Mouse (Mus musculus) megakaryocyte, embryonic 14.5 days (primary cell): ENCODE data around the gene Gas6. TPM values are rescaled to one million over a fixed set of nuclear protein-coding genes. Genes with fewer than 3 reads are reported as not detected.

Experiments
- H3K27me3 ChIP-seq: replicated peaks from 2 replicates; pipeline ENCODE3; 2012; ENCODE audit warnings: inconsistent platforms
- H3K36me3 ChIP-seq: replicated peaks from 2 replicates; pipeline ENCODE3; 2012; ENCODE audit warnings: low read length, inconsistent platforms, mixed read lengths
- H3K4me1 ChIP-seq: 2 replicates; pipeline ENCODE4 v1.6.1; 2012; ENCODE audit warnings: inconsistent platforms
- H3K4me3 ChIP-seq: replicated peaks from 2 replicates; pipeline ENCODE3; 2012; ENCODE audit warnings: moderate library complexity, mild to moderate bottlenecking, inconsistent platforms
- H3K9me3 ChIP-seq: 2 replicates; pipeline ENCODE4 v1.6.1; 2012; ENCODE audit warnings: inconsistent platforms
- FLI1 ChIP-seq: IDR thresholded peaks from 2 replicates; pipeline ENCODE4 v1.6.1; 2012; ENCODE audit warnings: low read length, inconsistent platforms, mixed read lengths
- GATA1 ChIP-seq: IDR thresholded peaks from 3 replicates; pipeline ENCODE4 v1.6.1; 2012; ENCODE audit warnings: mixed read lengths, low read length, inconsistent platforms, borderline replicate concordance
- polyA plus RNA-seq: library from polyadenylated mRNA; stranded (reverse); fragments of >175 nt; gene quantifications from 2 replicates; pipeline ENCODE4 v1.2.3, GENCODE M21; 2012; ENCODE audit warnings: low replicate concordance; ENCODE audit not compliant: insufficient read depth

Gene Gas6
- polyA plus RNA-seq, 1 experiment = 1.3 TPM

GRCm38 (mm10) chr8:13442152-13442551 lies 52.1 kb downstream of the Gas6 start:
- Histone ChIP-seq H3K36me3 (no peaks in the 10 kb centered on the region), H3K27me3 (peaks cover 42% of the 10 kb centered on the region), H3K4me1 (no peaks in the 10 kb centered on the region), H3K9me3 (peaks cover 3% of the 10 kb centered on the region; the same call in 1 of the 2 replicates), H3K4me3 (no peak overlapping the region)
- no peak for TF ChIP-seq FLI1
- TF ChIP-seq GATA1 = no peak

GRCm38 (mm10) chr8:13437531-13437930 lies 56.8 kb downstream of the Gas6 start:
- Histone ChIP-seq H3K27me3 (peaks cover 82% of the 10 kb centered on the region), H3K9me3 (peaks cover 5% of the 10 kb centered on the region; the same call in 1 of the 2 replicates)
- no peak for TF ChIP-seq FLI1
- no peak for TF ChIP-seq GATA1

GRCm38 (mm10) chr8:13436052-13436451 lies 58.2 kb downstream of the Gas6 start:
- no peaks in the 10 kb centered on the region for H3K36me3 ChIP-seq
- TF ChIP-seq GATA1 (no peak), FLI1 (no peak)
- 0 out of 2 replicates have a peak, but pooled peaks cover 8% of the 10 kb centered on the region for H3K9me3 ChIP-seq
- H3K27me3 ChIP-seq = peaks cover 88% of the 10 kb centered on the region
- no peaks in the 10 kb centered on the region for H3K4me1 ChIP-seq
- H3K4me3 ChIP-seq = no peak overlapping the region

More at GRCm38 (mm10) chr8:13437531-13437930, 56.8 kb downstream of the Gas6 start:
- H3K36me3 ChIP-seq = no peaks in the 10 kb centered on the region
- no peaks in the 10 kb centered on the region for H3K4me1 ChIP-seq
- no peak overlapping the region for H3K4me3 ChIP-seq

GRCm38 (mm10) chr8:13434889-13435288 lies 59.4 kb downstream of the Gas6 start, which contains the start of gene Tmem255b:
Gene Tmem255b (plus strand): TSS chr8:13435189.
- peaks cover 88% of the 10 kb centered on the region for H3K27me3 ChIP-seq
- no peak within 1 kb of the TSS for H3K4me3 ChIP-seq
- 0 out of 2 replicates have a peak, but pooled peaks cover 8% of the 10 kb centered on the region for H3K9me3 ChIP-seq
- H3K36me3 ChIP-seq = no peaks in the 10 kb centered on the region
- H3K4me1 ChIP-seq = no peaks in the 10 kb centered on the region
- TF ChIP-seq GATA1 (no peak), FLI1 (no peak)

- Histone ChIP-seq H3K9me3 (0 out of 2 replicates have a peak, but pooled peaks cover 8% of the 10 kb centered on the region), H3K4me3 (no peak overlapping the region), H3K4me1 (no peaks in the 10 kb centered on the region), H3K36me3 (no peaks in the 10 kb centered on the region), H3K27me3 (peaks cover 90% of the 10 kb centered on the region)
- TF ChIP-seq FLI1 = no peak
- no peak for TF ChIP-seq GATA1
Measured at GRCm38 (mm10) chr8:13433130-13433529, 61.2 kb downstream of the Gas6 start.

GRCm38 (mm10) chr8:13430866-13431265 lies 63.4 kb downstream of the Gas6 start:
- no peak overlapping the region for H3K4me3 ChIP-seq
- TF ChIP-seq FLI1 (no peak), GATA1 (no peak)
- 0 out of 2 replicates have a peak, but pooled peaks cover 8% of the 10 kb centered on the region for H3K9me3 ChIP-seq
- H3K36me3 ChIP-seq = no peaks in the 10 kb centered on the region
- H3K4me1 ChIP-seq = no peaks in the 10 kb centered on the region
- peaks cover 90% of the 10 kb centered on the region for H3K27me3 ChIP-seq

GRCm38 (mm10) chr8:13430412-13430811 lies 63.9 kb downstream of the Gas6 start:
- Histone ChIP-seq H3K4me3 (no peak overlapping the region), H3K27me3 (peaks cover 90% of the 10 kb centered on the region), H3K4me1 (no peaks in the 10 kb centered on the region), H3K9me3 (0 out of 2 replicates have a peak, but pooled peaks cover 8% of the 10 kb centered on the region), H3K36me3 (no peaks in the 10 kb centered on the region)
- TF ChIP-seq FLI1 = no peak
- TF ChIP-seq GATA1 = no peak

- Histone ChIP-seq H3K4me3 (no peak overlapping the region), H3K36me3 (no peaks in the 10 kb centered on the region), H3K27me3 (peaks cover 81% of the 10 kb centered on the region), H3K4me1 (no peaks in the 10 kb centered on the region), H3K9me3 (0 out of 2 replicates have a peak, but pooled peaks cover 9% of the 10 kb centered on the region)
- TF ChIP-seq FLI1 (no peak), GATA1 (no peak)
Measured at GRCm38 (mm10) chr8:13428156-13428555, 66.1 kb downstream of the Gas6 start.

GRCm38 (mm10) chr8:13427351-13427750 lies 66.9 kb downstream of the Gas6 start:
- no peak for TF ChIP-seq FLI1
- TF ChIP-seq GATA1 = no peak
- H3K27me3 ChIP-seq = peaks cover 75% of the 10 kb centered on the region
- H3K4me3 ChIP-seq = no peak overlapping the region
- peaks cover 15% of the 10 kb centered on the region for H3K9me3 ChIP-seq
- no peaks in the 10 kb centered on the region for H3K36me3 ChIP-seq
- H3K4me1 ChIP-seq = no peaks in the 10 kb centered on the region

GRCm38 (mm10) chr8:13420970-13421369 lies 73.3 kb downstream of the Gas6 start:
- H3K4me3 ChIP-seq = no peak overlapping the region
- peaks cover 59% of the 10 kb centered on the region for H3K27me3 ChIP-seq
- peaks cover 24% of the 10 kb centered on the region for H3K9me3 ChIP-seq
- TF ChIP-seq FLI1 = no peak
- TF ChIP-seq GATA1 = no peak
- H3K36me3 ChIP-seq = no peaks in the 10 kb centered on the region
- H3K4me1 ChIP-seq = no peaks in the 10 kb centered on the region

- no peak for TF ChIP-seq GATA1
- no peak for TF ChIP-seq FLI1
- Histone ChIP-seq H3K4me1 (no peaks in the 10 kb centered on the region), H3K4me3 (no peak overlapping the region), H3K9me3 (peaks cover 24% of the 10 kb centered on the region), H3K36me3 (no peaks in the 10 kb centered on the region), H3K27me3 (peaks cover 64% of the 10 kb centered on the region)
Measured at GRCm38 (mm10) chr8:13419111-13419639, 75.1 kb downstream of the Gas6 start.
